Mouse (Mus musculus) frontal cortex, adult (tissue): ENCODE data around the gene Gm7694.

ENCODE experiments used
- ATAC-seq: cut with Nextera tagmentation; 2 replicates; pipeline ENCODE4 v1.9.2; 2017; ENCODE audit warnings: mild to moderate bottlenecking, moderate library complexity, mixed read lengths; ENCODE audit not compliant: low TSS enrichment

The Gm7694 gene

GRCm38 (mm10) chr1:170282415-170283129 lies 23.6 kb downstream of the Gm7694 start:
- no peak for ATAC-seq

- no peak for ATAC-seq
These were observed 29.1 kb downstream of the Gm7694 start, which contains the start of gene Sh2d1b1 for GRCm38 (mm10) chr1:170277016-170277415. Gene Sh2d1b1 (plus strand): TSS chr1:170277320.

GRCm38 (mm10) chr1:170273252-170273651 lies 32.9 kb downstream of the Gm7694 start:
- ATAC-seq = no peak

GRCm38 (mm10) chr1:170270696-170271095 lies 35.4 kb downstream of the Gm7694 start:
- ATAC-seq = no peak

- no peak for ATAC-seq
These were observed 35.9 kb downstream of the Gm7694 start for GRCm38 (mm10) chr1:170270281-170270680.

GRCm38 (mm10) chr1:170255560-170255910 lies 50.6 kb downstream of the Gm7694 start:
- ATAC-seq = peak; percentile 100

GRCm38 (mm10) chr1:170254893-170255559 lies 51.1 kb downstream of the Gm7694 start:
- no peak; the same call in none of the 2 replicates for ATAC-seq
